Comparison of ENCODE assay signal across 18 mouse cellular contexts in the genomic region with DNA sequence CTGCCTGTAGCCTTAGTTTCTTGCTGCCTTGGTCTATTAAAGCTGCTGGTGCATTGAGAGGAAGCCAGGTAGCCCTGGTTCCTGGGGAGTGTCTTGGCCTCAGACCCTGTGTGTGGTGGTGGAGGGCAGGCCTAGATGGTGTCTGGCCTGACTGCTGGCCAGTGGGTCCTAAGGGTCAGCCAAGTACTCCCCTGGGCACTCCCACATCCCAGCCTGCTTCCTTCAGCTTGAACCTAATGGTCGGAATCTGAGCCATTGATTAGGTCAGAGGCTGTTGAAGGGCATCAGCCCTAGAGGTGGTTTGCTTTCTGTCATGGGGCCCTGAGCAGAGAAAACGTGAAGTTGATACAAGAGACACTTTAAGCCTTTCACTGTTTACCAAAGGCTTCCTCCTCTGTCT. TPM values are rescaled to one million over a fixed set of nuclear protein-coding genes. Genes with fewer than 3 reads are reported as not detected.
A peak's percentile ranks its signal among the peaks of the same experiment; 100 is the strongest.
DNase-seq lines count a peak whose midpoint lies in the region; ATAC-seq and TF ChIP-seq lines count a peak whose summit lies in the region.
"Had no signal": no experiment of that assay in that cellular context is flagged by ENCODE, and none has a peak within 500 bp of the region (broad histone marks: within the 10 kb centered on the region; RNA-seq: fewer than 3 reads in every experiment).

No protein-coding gene starts in this region.

- H3K9me3 ChIP-seq in kidney, embryonic 16.5 days (ENCODE audit: low read length), result no peaks in the 10 kb centered on the region
- H3K9me3 ChIP-seq in midbrain, embryonic 11.5 days (ENCODE audit: control insufficient read depth, low read length), result no peaks in the 10 kb centered on the region
- H3K9me3 ChIP-seq: embryonic facial prominence, embryonic 13.5 days; forebrain, embryonic 10.5 days; G1E; liver, embryonic 13.5 days; neural tube, embryonic 12.5 days had no signal

- H3K9ac ChIP-seq in kidney, embryonic 16.5 days (replicated peaks; ENCODE audit: low read length), result no peak overlapping the region
- H3K9ac ChIP-seq in midbrain, embryonic 11.5 days (ENCODE audit: low read length), result no peak overlapping the region
- H3K9ac ChIP-seq: embryonic facial prominence, embryonic 13.5 days; liver, embryonic 13.5 days; neural tube, embryonic 12.5 days had no signal

- H3K4me2 ChIP-seq in kidney, embryonic 16.5 days (replicated peaks; ENCODE audit: low read depth, low read length), result no peak overlapping the region
- no peak overlapping the region for H3K4me2 ChIP-seq in midbrain, embryonic 11.5 days
- H3K4me2 ChIP-seq: embryonic facial prominence, embryonic 13.5 days; liver, embryonic 13.5 days; neural tube, embryonic 12.5 days had no signal

- H3K27ac ChIP-seq in kidney, embryonic 16.5 days (ENCODE audit: low read length), result 0 out of 2 replicates have a peak overlapping the region, but pooled peaks have one; percentile 1
- peak overlapping the region; percentile 39; the same call in 1 of the 2 replicates for H3K27ac ChIP-seq in spleen, adult 2 months (ENCODE audit: insufficient read depth, low read length)
- H3K27ac ChIP-seq in midbrain, embryonic 11.5 days (ENCODE audit: low read depth, low read length), result no peak overlapping the region
- H3K27ac ChIP-seq: embryonic facial prominence, embryonic 13.5 days; forebrain, embryonic 10.5 days; liver, embryonic 13.5 days; neural tube, embryonic 12.5 days had no signal

- intact Hi-C loops in heart, postnatal 25 days (cut with DNase I), result no loop called here

- DNase-seq in heart, adult 11 months, result peak; percentile 94
- DNase-seq in heart, postnatal 25 days (ENCODE audit: low spot score), result no peak
- DNase-seq in kidney, adult 8-10 months, result no peak
- no peak for DNase-seq in spleen, adult 2 months (ENCODE audit: low read depth in 1 of 2, low spot score in 2 of 2)
- no peak for DNase-seq in spleen, postnatal 4 days (ENCODE audit: low spot score in 2 of 2)
- DNase-seq in midbrain, embryonic 11.5 days (ENCODE audit: low spot score, missing footprints), result no peak
- DNase-seq: gastrocnemius, postnatal 10 days; heart, postnatal 10 days; kidney, postnatal 36 days; liver, embryonic 13.5 days; lung, postnatal 14 days; thymus, postnatal 14 days had no signal

- peak; percentile 43; the same call in 1 of the 2 replicates for ATAC-seq in kidney, embryonic 16.5 days (ENCODE audit: low FRiP score, low TSS enrichment)
- no peak for ATAC-seq in midbrain, embryonic 11.5 days (ENCODE audit: low FRiP score)
- ATAC-seq: hindbrain, embryonic 16.5 days had no signal

- H3K36me3 ChIP-seq in kidney, embryonic 16.5 days (ENCODE audit: insufficient read depth, low read length), result peaks cover 51% of the 10 kb centered on the region
- H3K36me3 ChIP-seq in spleen, adult 2 months (ENCODE audit: control insufficient read depth, insufficient read depth, low read length), result peaks cover 38% of the 10 kb centered on the region
- H3K36me3 ChIP-seq in midbrain, embryonic 11.5 days (ENCODE audit: control insufficient read depth, insufficient read depth, low read length), result peaks cover 28% of the 10 kb centered on the region

- no peaks in the 10 kb centered on the region for H3K27me3 ChIP-seq in kidney, embryonic 16.5 days (ENCODE audit: insufficient read depth, low read length)
- H3K27me3 ChIP-seq in spleen, adult 2 months (ENCODE audit: control insufficient read depth, insufficient read depth, low read length), result no peaks in the 10 kb centered on the region
- no peaks in the 10 kb centered on the region for H3K27me3 ChIP-seq in midbrain, embryonic 11.5 days (ENCODE audit: control insufficient read depth, insufficient read depth, low read length)
- H3K27me3 ChIP-seq: embryonic facial prominence, embryonic 13.5 days; liver, embryonic 13.5 days; neural tube, embryonic 12.5 days had no signal

- no peak overlapping the region for H3K4me3 ChIP-seq in kidney, embryonic 16.5 days (ENCODE audit: low read length)
- H3K4me3 ChIP-seq in spleen, adult 2 months (ENCODE audit: extremely low read depth, insufficient read depth, insufficient read length), result no peak overlapping the region
- no peak overlapping the region for H3K4me3 ChIP-seq in midbrain, embryonic 11.5 days (ENCODE audit: low read depth, low read length)
- H3K4me3 ChIP-seq: embryonic facial prominence, embryonic 13.5 days; forebrain, embryonic 10.5 days; liver, embryonic 13.5 days; neural tube, embryonic 12.5 days had no signal

- no peak for TF ChIP-seq CTCF in spleen, adult 2 months (IDR thresholded peaks at IDR 0.05; ENCODE audit: extremely low read depth, insufficient read depth, insufficient read length, insufficient replicate concordance)

- no peak for TF ChIP-seq POLR2A in spleen, adult 2 months (IDR thresholded peaks at IDR 0.05; ENCODE audit: low read depth, low read length)

- 25% methylated on average over 2 of the region's 2 CpGs for WGBS in kidney, embryonic 16.5 days
- 74% methylated on average over 2 of the region's 2 CpGs for WGBS in spleen, adult 2 months
- 70% methylated on average over 2 of the region's 2 CpGs for WGBS in midbrain, embryonic 11.5 days

- H3K4me1 ChIP-seq in kidney, embryonic 16.5 days (ENCODE audit: insufficient read depth, low read length), result peaks cover 5% of the 10 kb centered on the region; the same call in 1 of the 2 replicates
- peaks cover 10% of the 10 kb centered on the region; the same call in 1 of the 2 replicates for H3K4me1 ChIP-seq in spleen, adult 2 months (ENCODE audit: control insufficient read depth, insufficient read depth, insufficient read length)
- no peaks in the 10 kb centered on the region for H3K4me1 ChIP-seq in midbrain, embryonic 11.5 days (ENCODE audit: control insufficient read depth, insufficient read depth, low read length)
- H3K4me1 ChIP-seq: embryonic facial prominence, embryonic 13.5 days; neural tube, embryonic 12.5 days had no signal

RNA-seq across cellular contexts. Expression of a gene that starts 17.3 kb away (rescaled TPM):
- total RNA-seq in heart, postnatal 25 days (2021), result 100 to 1,000 TPM; 113 to 128 TPM
- polyA plus RNA-seq in kidney, embryonic 16.5 days (2015; fragmentation: Nextera tagmentation; extraction: Ambion mirVana), result 269 and 277 TPM in 2 replicates
- 73.9 and 90.0 TPM in 2 replicates for polyA plus RNA-seq in spleen, adult 2 months (2012; rRNA removed)
- 311 and 338 TPM in 2 replicates for polyA plus RNA-seq in midbrain, embryonic 11.5 days (2014; fragmentation: Nextera tagmentation; extraction: Ambion mirVana)

RNA-seq across cellular contexts. Expression of a gene that starts 31.2 kb away (rescaled TPM):
- total RNA-seq in heart, postnatal 25 days (2021), result 1 to 10 TPM in 1 of 2 experiments, under 1 TPM in 1; 0.81 to 1.1 TPM
- polyA plus RNA-seq in kidney, embryonic 16.5 days (2015; fragmentation: Nextera tagmentation; extraction: Ambion mirVana), result 14.5 and 14.6 TPM in 2 replicates
- polyA plus RNA-seq in spleen, adult 2 months (2012; rRNA removed), result 174 and 200 TPM in 2 replicates
- polyA plus RNA-seq in midbrain, embryonic 11.5 days (2014; fragmentation: Nextera tagmentation; extraction: Ambion mirVana), result 11.4 and 12.5 TPM in 2 replicates

RNA-seq across cellular contexts. Expression of a gene that starts 34.8 kb away (rescaled TPM):
- total RNA-seq in heart, postnatal 25 days (2021), result not detected
- polyA plus RNA-seq in kidney, embryonic 16.5 days (2015; fragmentation: Nextera tagmentation; extraction: Ambion mirVana), result 0.15 TPM in 1 of 2 replicates, not detected in the other
- 0.12 and 0.16 TPM in 2 replicates for polyA plus RNA-seq in spleen, adult 2 months (2012; rRNA removed)
- 0.03 TPM in 1 of 2 replicates, not detected in the other for polyA plus RNA-seq in midbrain, embryonic 11.5 days (2014; fragmentation: Nextera tagmentation; extraction: Ambion mirVana)
- total RNA-seq: gastrocnemius, postnatal 10 days had no signal
- polyA plus RNA-seq: embryonic facial prominence, embryonic 13.5 days; forebrain, embryonic 10.5 days; G1E; neural tube, embryonic 12.5 days had no signal

Comparison
In these comparisons a context has a peak if more than half of its experiments do, and no peak if none do; other contexts are left out.
1. RNA of a gene that starts 31.2 kb away (polyA plus RNA-seq): 174 to 200 TPM in spleen, adult 2 months; 14.5 to 14.6 TPM in kidney, embryonic 16.5 days and 11.4 to 12.5 TPM in midbrain, embryonic 11.5 days; every median in the first group is over 10 times any median in the second.